Mouse (Mus musculus) megakaryocyte, embryonic 14.5 days (primary cell): ENCODE results near the gene Exosc9.

Experiments
- FLI1 ChIP-seq: IDR thresholded peaks from 2 replicates; pipeline ENCODE4 v1.6.1; 2012; ENCODE audit warnings: low read length, inconsistent platforms, mixed read lengths
- GATA1 ChIP-seq: IDR thresholded peaks from 3 replicates; pipeline ENCODE4 v1.6.1; 2012; ENCODE audit warnings: mixed read lengths, low read length, inconsistent platforms, borderline replicate concordance

DNA sequence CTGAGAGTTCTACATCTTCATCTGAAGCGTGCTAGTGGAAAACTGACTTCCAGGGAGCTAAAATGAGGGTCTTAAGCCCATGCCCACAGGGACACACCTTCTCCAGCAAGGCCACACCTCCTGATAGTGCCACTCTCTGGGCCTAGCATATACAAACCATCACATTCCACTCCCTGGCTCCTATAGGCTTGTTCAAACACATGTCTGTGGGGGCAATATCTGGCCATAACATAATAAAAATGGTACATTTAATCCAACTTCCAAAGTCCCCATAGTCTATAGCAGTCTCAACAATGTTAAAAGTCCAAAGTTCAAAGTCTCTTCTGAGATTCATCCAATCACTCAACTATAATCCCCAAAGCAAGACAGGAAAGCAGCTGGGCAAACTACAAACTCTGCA, 5.2 kb downstream of the Exosc9 start:
- no peak for TF ChIP-seq FLI1
- TF ChIP-seq GATA1: no peak
